Mouse (Mus musculus): ENCODE data around the gene Serpinb6e. TPM values are rescaled to one million over a fixed set of nuclear protein-coding genes. Genes with fewer than 3 reads are reported as not detected.
A peak's percentile ranks its signal among the peaks of the same experiment; 100 is the strongest.

Serpinb6e gene
- total RNA-seq (2021): not detected

- DNase-seq (ENCODE audit: low spot score in 2 of 2): no peak
- intact Hi-C loops (cut with DNase I): no loop called here
These were observed at the start of gene Serpinb6e for GRCm38 (mm10) chr13:33843308-33843707. Serpinb6e (minus strand) TSS chr13:33843408.

- intact Hi-C loops (cut with DNase I): no loop called here
- DNase-seq (ENCODE audit: low spot score in 2 of 2): no peak
These were observed 12.5 kb downstream of the Serpinb6e start for GRCm38 (mm10) chr13:33830751-33831150.

GRCm38 (mm10) chr13:33823421-33823820, 19.8 kb downstream of the Serpinb6e start:
- no peak for DNase-seq (ENCODE audit: low spot score in 2 of 2)
- intact Hi-C loops (cut with DNase I): loop anchor here (5.0 kb wide), 1 partner anchor 921 kb away; no protein-coding TSS in a partner anchor

GRCm38 (mm10) chr13:33821490-33822143, 21.6 kb downstream of the Serpinb6e start:
- DNase-seq (ENCODE audit: low spot score in 2 of 2): peak; percentile 21 to 24
- intact Hi-C loops (cut with DNase I): loop anchor here (5.0 kb wide), 1 partner anchor 919 kb away; no protein-coding TSS in a partner anchor

Other genes starting within 250 kb of the Serpinb6e start
- not detected for gene Serpinb6d, start 182.0 kb downstream of the Serpinb6e start, total RNA-seq (2021)
- 1 to 10 TPM in 1 of 2 experiments, under 1 TPM in 1; 0.44 to 1.4 TPM for gene Serpinb6c, start 62.3 kb upstream of the Serpinb6e start, total RNA-seq (2021)
- 1 to 10 TPM; 5.5 to 6.2 TPM for gene Nqo2, start 121.3 kb upstream of the Serpinb6e start, total RNA-seq (2021)
- gene Ripk1, start 159.0 kb upstream of the Serpinb6e start, total RNA-seq (2021): 1 to 10 TPM; 5.6 to 7.1 TPM
- 10 to 100 TPM; 35.6 to 39.0 TPM for gene Serpinb6a, start 159.4 kb upstream of the Serpinb6e start, total RNA-seq (2021)
- gene Bphl, start 194.2 kb upstream of the Serpinb6e start, total RNA-seq (2021): 10 to 100 TPM; 39.4 to 45.2 TPM
- gene Tubb2a, start 234.6 kb upstream of the Serpinb6e start, total RNA-seq (2021): 1,000 to 10,000 TPM; 1,056 to 1,125 TPM

Measured in left cerebral cortex, postnatal 25 days (tissue).